Mouse (Mus musculus) heart, postnatal 0 days (tissue): ENCODE data around the gene Vwc2l.

Experiments used
- CTCF ChIP-seq: IDR thresholded peaks from 2 replicates; pipeline ENCODE4 v1.5.1; 2016; ENCODE audit warnings: antibody characterized with exemption, control low read depth, low read depth
- EP300 ChIP-seq: IDR thresholded peaks from 2 replicates; pipeline ENCODE4 v1.6.1; 2016; ENCODE audit warnings: antibody characterized with exemption, low read depth

DNA sequence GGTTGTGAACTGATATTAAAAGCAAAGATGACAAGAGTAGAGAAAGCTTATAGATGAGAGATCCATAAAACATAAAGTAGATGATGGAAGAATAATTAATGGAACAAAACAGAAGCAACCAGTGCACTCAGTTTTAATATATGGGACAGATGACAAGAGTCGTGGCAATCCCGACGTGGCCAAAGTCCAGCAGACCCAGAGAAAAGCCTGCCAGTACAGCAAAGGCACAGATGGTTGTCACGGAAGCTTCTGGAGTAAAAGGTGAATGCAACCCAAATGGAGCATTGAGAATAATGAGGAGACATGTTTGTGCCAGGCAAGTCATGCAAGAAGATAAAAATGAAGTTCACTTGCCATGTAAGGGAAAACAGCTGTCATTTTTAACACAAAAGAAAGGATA is 207.5 kb downstream of the Vwc2l start:
- TF ChIP-seq CTCF (no peak), EP300 (no peak)
